Mouse (Mus musculus) CH12.LX (cell line): ENCODE results near the gene Tspan13. TPM values are rescaled to one million over a fixed set of nuclear protein-coding genes. Genes with fewer than 3 reads are reported as not detected.

Experiments used
- DNase-seq: peaks from one replicate; pipeline ENCODE4 v3.0.0-alpha.2; 2013; ENCODE audit errors: extremely low read depth
- H3K27ac ChIP-seq: 2 replicates; pipeline ENCODE4 v1.5.1; 2012; ENCODE audit warnings: low read depth, mild to moderate bottlenecking, control low read depth, moderate library complexity; ENCODE audit not compliant: insufficient read depth
- H3K27me3 ChIP-seq: replicated peaks from 2 replicates; pipeline ENCODE3; 2012; ENCODE audit warnings: inconsistent platforms
- H3K36me3 ChIP-seq, 2 experiments: replicated peaks in 1 of 2; 2 replicates each; pipeline versions ENCODE3 to v1.6.1; 2012; ENCODE audit warnings: inconsistent platforms in 1 of 2, low read length in 1 of 2, mild to moderate bottlenecking in 1 of 2, mixed read lengths in 1 of 2, moderate library complexity in 1 of 2; ENCODE audit not compliant: control insufficient read depth in 1 of 2, insufficient read depth in 1 of 2
- H3K4me1 ChIP-seq, 2 experiments: 2 replicates each; pipeline ENCODE4 v1.6.1; 2012; ENCODE audit warnings: inconsistent platforms in 1 of 2, moderate library complexity in 1 of 2; ENCODE audit not compliant: insufficient read depth in 2 of 2, control insufficient read depth in 1 of 2
- H3K4me2 ChIP-seq: 2 replicates; pipeline ENCODE4 v1.6.1; 2012; ENCODE audit warnings: low read depth, mild to moderate bottlenecking, control low read depth; ENCODE audit not compliant: poor library complexity, insufficient read depth, severe bottlenecking
- H3K4me3 ChIP-seq, 3 experiments: fragments of 150-350 bp in 1 of 3; sonication (generic) in 1 of 3; replicated peaks in 1 of 3; 2 replicates each; pipeline versions ENCODE3 to v1.5.1; 2011 to 2012; ENCODE audit warnings: low read depth in 2 of 3, low read length in 2 of 3, mild to moderate bottlenecking in 2 of 3, moderate library complexity in 2 of 3, control low read depth in 1 of 3, improper control_type of control experiment in 1 of 3, inconsistent platforms in 1 of 3, mixed read lengths in 1 of 3; ENCODE audit not compliant: poor library complexity in 1 of 3
- H3K79me2 ChIP-seq: replicated peaks from 2 replicates; pipeline ENCODE4 v1.6.1; 2012; ENCODE audit warnings: mild to moderate bottlenecking, moderate library complexity; ENCODE audit not compliant: control insufficient read depth, poor library complexity, insufficient read depth, severe bottlenecking; ENCODE audit errors: extremely low read depth
- H3K9ac ChIP-seq: 2 replicates; pipeline ENCODE4 v1.6.1; 2012; ENCODE audit warnings: low read depth, mild to moderate bottlenecking, control low read depth, moderate library complexity; ENCODE audit not compliant: insufficient read depth
- H3K9me3 ChIP-seq: replicated peaks from 2 replicates; pipeline ENCODE3; 2012; ENCODE audit warnings: low read length, inconsistent platforms, mixed read lengths
- CHD1 ChIP-seq: IDR thresholded peaks from 2 replicates; pipeline ENCODE4 v1.6.1; 2012; ENCODE audit warnings: low read depth, low read length, improper control_type of control experiment, inconsistent platforms
- CTCF ChIP-seq, 2 experiments: IDR thresholded peaks in 1 of 2; conservative IDR thresholded peaks in 1 of 2; 2 replicates each; pipeline ENCODE4 v1.5.1; 2011 to 2012; ENCODE audit warnings: low read depth in 2 of 2, low read length in 2 of 2, improper control_type of control experiment in 1 of 2, inconsistent platforms in 1 of 2, mild to moderate bottlenecking in 1 of 2, moderate library complexity in 1 of 2
- E2F4 ChIP-seq: IDR thresholded peaks from 2 replicates; pipeline ENCODE4 v1.6.1; 2011; ENCODE audit warnings: low read depth, low read length, improper control_type of control experiment; ENCODE audit not compliant: insufficient replicate concordance
- EP300 ChIP-seq: IDR thresholded peaks from 2 replicates; pipeline ENCODE4 v1.6.1; 2011; ENCODE audit warnings: low read length, improper control_type of control experiment
- GABPA ChIP-seq: IDR thresholded peaks from 2 replicates; pipeline ENCODE4 v1.6.1; 2012; ENCODE audit warnings: low read depth, low read length, improper control_type of control experiment, inconsistent platforms; ENCODE audit not compliant: insufficient replicate concordance
- HCFC1 ChIP-seq: IDR thresholded peaks from 2 replicates; pipeline ENCODE4 v1.6.1; 2012; ENCODE audit warnings: low read depth, mild to moderate bottlenecking, inconsistent platforms, low read length, improper control_type of control experiment
- JUND ChIP-seq: conservative IDR thresholded peaks from 2 replicates; pipeline ENCODE4 v1.6.1; 2011; ENCODE audit warnings: low read depth, low read length, improper control_type of control experiment
- KAT2A ChIP-seq: IDR thresholded peaks from 2 replicates; pipeline ENCODE4 v1.6.1; 2012; ENCODE audit warnings: low read length, improper control_type of control experiment, inconsistent platforms; ENCODE audit not compliant: insufficient replicate concordance
- MAX ChIP-seq: IDR thresholded peaks from 2 replicates; pipeline ENCODE4 v1.6.1; 2011; ENCODE audit warnings: low read length, improper control_type of control experiment
- MAZ ChIP-seq: IDR thresholded peaks from 2 replicates; pipeline ENCODE4 v1.6.1; 2012; ENCODE audit warnings: low read depth, mild to moderate bottlenecking, inconsistent platforms, low read length, improper control_type of control experiment, moderate library complexity
- MEF2A ChIP-seq: IDR thresholded peaks from 2 replicates; pipeline ENCODE4 v1.6.1; 2014; ENCODE audit warnings: low read depth, mild to moderate bottlenecking, inconsistent platforms, low read length, improper control_type of control experiment, borderline replicate concordance
- MYC ChIP-seq: IDR thresholded peaks from 2 replicates; pipeline ENCODE4 v1.6.1; 2011; ENCODE audit warnings: low read depth, mild to moderate bottlenecking, improper control_type of control experiment, low read length
- NELFE ChIP-seq: IDR thresholded peaks from 2 replicates; pipeline ENCODE4 v1.6.1; 2011; ENCODE audit warnings: low read depth, low read length, improper control_type of control experiment
- PAX5 ChIP-seq: IDR thresholded peaks from 2 replicates; pipeline ENCODE4 v1.6.1; 2012; ENCODE audit warnings: low read length, inconsistent platforms, mixed read lengths
- POLR2A ChIP-seq: IDR thresholded peaks from 2 replicates; pipeline ENCODE4 v1.6.1; 2011; ENCODE audit warnings: low read depth, mild to moderate bottlenecking, improper control_type of control experiment, low read length
- RCOR1 ChIP-seq: conservative IDR thresholded peaks from 2 replicates; pipeline ENCODE4 v1.6.1; 2012; ENCODE audit warnings: low read depth, mild to moderate bottlenecking, inconsistent platforms, low read length, improper control_type of control experiment
- TBP ChIP-seq: conservative IDR thresholded peaks from 2 replicates; pipeline ENCODE4 v1.6.1; 2011; ENCODE audit warnings: low read depth, low read length, improper control_type of control experiment
- TCF12 ChIP-seq: IDR thresholded peaks from 2 replicates; pipeline ENCODE4 v1.6.1; 2014; ENCODE audit warnings: low read depth, mild to moderate bottlenecking, inconsistent platforms, low read length, improper control_type of control experiment
- USF2 ChIP-seq: conservative IDR thresholded peaks from 2 replicates; pipeline ENCODE4 v1.6.1; 2011; ENCODE audit warnings: low read depth, low read length, improper control_type of control experiment
- ZC3H11A ChIP-seq: IDR thresholded peaks from 2 replicates; pipeline ENCODE4 v1.6.1; 2012; ENCODE audit warnings: low read depth, mild to moderate bottlenecking, inconsistent platforms, low read length, improper control_type of control experiment
- ZKSCAN1 ChIP-seq: IDR thresholded peaks from 2 replicates; pipeline ENCODE4 v1.6.1; 2012; ENCODE audit warnings: low read depth, inconsistent platforms, low read length, improper control_type of control experiment, borderline replicate concordance
- ZMIZ1 ChIP-seq: IDR thresholded peaks from 2 replicates; pipeline ENCODE4 v1.6.1; 2012; ENCODE audit warnings: low read depth, mild to moderate bottlenecking, inconsistent platforms, low read length, improper control_type of control experiment
- ZNF384 ChIP-seq: IDR thresholded peaks from 2 replicates; pipeline ENCODE4 v1.6.1; 2012; ENCODE audit warnings: low read depth, low read length, improper control_type of control experiment, inconsistent platforms
- dilution Hi-C: fragments of 300-500 bp; cut with MboI; formaldehyde crosslinking; loops from 2 replicates; pipeline ENCODE4 v1.14.3; 2020; ENCODE audit warnings: low sequenced_read_pairs; ENCODE audit not compliant: extremely low pct_unique_long_range_greater_than_20kb, extremely low pct_ligation_motif_present
- in situ Hi-C: fragments of 300-500 bp; cut with MboI; formaldehyde crosslinking; loops from 3 replicates; pipeline ENCODE4 v1.14.3; 2019; ENCODE audit warnings: low sequenced_read_pairs, low pct_ligation_motif_present, low pct_unique_long_range_greater_than_20kb, mixed read lengths
- polyA plus RNA-seq: library from polyadenylated mRNA; unstranded; fragments of >175 nt; gene quantifications from 2 replicates; pipeline ENCODE4 v1.2.1, GENCODE M21; 2012; ENCODE audit warnings: low read depth; ENCODE audit not compliant: insufficient read length
- total RNA-seq, 2 experiments: library from RNA; depleted of rRNA; stranded (reverse); fragments of 300-350 nt in 1 of 2; fragments of >200 nt in 1 of 2; gene quantifications; 2 replicates each; pipeline ENCODE4 v1.2.3; 2012 to 2014

Gene Tspan13
- total and polyA plus RNA-seq, 3 experiments: 16.6 to 28.9 (median 18.6) TPM

DNA sequence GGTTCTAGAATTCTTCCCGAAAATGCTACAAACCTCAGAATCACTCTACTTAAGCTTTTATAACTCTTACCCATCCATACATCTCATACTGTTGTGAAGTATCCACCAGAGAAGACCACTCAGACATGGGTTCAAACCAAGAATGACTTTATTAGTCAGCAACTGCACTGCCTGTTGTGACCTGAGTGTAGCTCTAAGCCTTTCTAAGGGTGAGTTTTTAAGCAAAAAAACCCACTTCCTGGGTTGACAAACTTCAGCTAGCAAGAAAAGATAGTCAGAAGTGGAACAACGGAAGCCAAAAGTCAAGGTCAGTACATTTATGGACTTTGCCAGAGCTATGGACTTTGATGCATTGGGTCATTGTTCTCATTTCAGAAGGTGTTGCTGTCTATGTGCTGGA, 25.2 kb upstream of the Tspan13 start:
- H3K27me3 ChIP-seq: no peaks in the 10 kb centered on the region
- dilution Hi-C loops: no loop called here
- H3K27ac ChIP-seq: no peak overlapping the region
- no peaks in the 10 kb centered on the region for H3K79me2 ChIP-seq
- H3K4me3 ChIP-seq: no peak overlapping the region
- in situ Hi-C loops: no loop called here
- H3K9me3 ChIP-seq: peaks cover 3% of the 10 kb centered on the region
- H3K36me3 ChIP-seq: no peaks in the 10 kb centered on the region
- no peak for DNase-seq
- H3K9ac ChIP-seq: no peak overlapping the region
- H3K4me2 ChIP-seq: no peak overlapping the region
- peaks cover 0 to 5% of the 10 kb centered on the region in 2 experiments; a peak in 2 of 4 replicates for H3K4me1 ChIP-seq
- TF ChIP-seq EP300: no peak
- no peak for TF ChIP-seq ZC3H11A
- no peak for TF ChIP-seq MEF2A
- TF ChIP-seq KAT2A: no peak
- no peak for TF ChIP-seq MYC
- TF ChIP-seq USF2: no peak
- TF ChIP-seq CTCF (conservative IDR thresholded peaks at IDR 0.05 in 1 of 2, IDR thresholded peaks at IDR 0.05 in 1 of 2; ENCODE audit: low read depth in 2 of 2, low read length in 2 of 2): no peak
- no peak for TF ChIP-seq JUND
- no peak for TF ChIP-seq E2F4
- TF ChIP-seq ZMIZ1: no peak

DNA sequence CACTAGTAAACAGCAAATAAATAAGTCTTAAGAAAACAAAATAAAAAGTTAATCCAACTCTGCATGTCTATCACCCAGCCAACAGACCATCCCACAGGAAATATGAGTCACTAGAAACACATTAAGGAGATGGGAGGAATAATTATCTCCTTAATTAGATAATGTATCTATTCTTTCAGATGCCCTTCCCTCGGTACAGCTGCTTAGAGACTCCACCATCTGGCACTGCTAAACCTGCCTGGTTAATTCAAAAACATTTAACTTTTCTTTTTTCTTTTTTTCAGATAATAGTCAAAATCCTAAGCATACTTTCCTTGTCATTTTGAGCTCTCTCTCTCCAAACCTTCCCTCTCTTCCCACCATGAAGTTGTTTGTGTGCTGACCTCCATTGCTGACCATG, 23.6 kb upstream of the Tspan13 start:
- no peak overlapping the region for H3K9ac ChIP-seq
- dilution Hi-C loops: no loop called here

DNA sequence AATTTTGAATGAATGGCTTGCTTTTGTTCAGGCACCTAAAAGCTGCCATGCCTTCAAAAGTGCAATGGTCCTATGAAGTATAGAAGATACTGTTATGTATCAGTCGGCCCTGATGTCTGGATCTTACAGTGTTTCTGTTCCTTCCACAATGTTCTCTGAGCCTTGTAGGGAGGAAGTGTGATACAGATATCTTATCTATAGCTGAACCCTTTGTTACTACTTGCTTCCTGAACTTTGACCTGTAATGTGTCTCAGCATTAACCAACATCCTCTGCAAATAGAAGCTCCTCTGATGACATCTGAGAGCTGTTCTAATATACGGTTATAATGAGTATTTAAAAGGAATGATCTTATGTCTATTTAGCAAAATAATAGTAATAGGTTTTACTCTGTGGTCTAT, 15.4 kb upstream of the Tspan13 start:
- DNase-seq: no peak
- no peaks in the 10 kb centered on the region for H3K79me2 ChIP-seq
- no peaks in the 10 kb centered on the region for H3K27me3 ChIP-seq
- in situ Hi-C loops: no loop called here
- H3K9ac ChIP-seq: no peak overlapping the region
- TF ChIP-seq MAX: no peak
- no peak for TF ChIP-seq MAZ
- TF ChIP-seq NELFE: no peak
- TF ChIP-seq HCFC1: no peak
- TF ChIP-seq EP300: no peak
- no peak for TF ChIP-seq PAX5
- no peak for TF ChIP-seq CHD1
- TF ChIP-seq ZC3H11A: no peak
- no peak for TF ChIP-seq TCF12
- no peak for TF ChIP-seq MEF2A
- TF ChIP-seq GABPA: no peak
- no peak for TF ChIP-seq ZKSCAN1
- TF ChIP-seq POLR2A: no peak
- TF ChIP-seq CTCF (conservative IDR thresholded peaks at IDR 0.05 in 1 of 2, IDR thresholded peaks at IDR 0.05 in 1 of 2; ENCODE audit: low read depth in 2 of 2, low read length in 2 of 2): no peak
- TF ChIP-seq, all 38 proteins: peak for 0
- Histone ChIP-seq H3K4me3 (no peak overlapping the region), H3K9me3 (no peaks in the 10 kb centered on the region), H3K36me3 (no peaks in the 10 kb centered on the region), H3K27ac (no peak overlapping the region), H3K4me2 (no peak overlapping the region), H3K4me1 (no peaks in the 10 kb centered on the region)
- dilution Hi-C loops: no loop called here

More for the DNA sequence above, 23.6 kb upstream of the Tspan13 start:
- peaks cover 3% of the 10 kb centered on the region for H3K9me3 ChIP-seq
- TF ChIP-seq MEF2A (no peak), MAZ (no peak), TBP (no peak), ZNF384 (no peak), RCOR1 (no peak), JUND (no peak), TCF12 (no peak), ZKSCAN1 (no peak), PAX5 (no peak), E2F4 (no peak)
- TF ChIP-seq, all 38 proteins: peak for 0
- Histone ChIP-seq H3K36me3 (no peaks in the 10 kb centered on the region), H3K79me2 (no peaks in the 10 kb centered on the region), H3K27ac (no peak overlapping the region), H3K4me2 (no peak overlapping the region), H3K4me3 (no peak overlapping the region), H3K27me3 (no peaks in the 10 kb centered on the region), H3K4me1 (peaks cover 0 to 5% of the 10 kb centered on the region in 2 experiments; a peak in 2 of 4 replicates)
- in situ Hi-C loops: no loop called here
- no peak for DNase-seq
